Mouse (Mus musculus) left cerebral cortex, adult 8-10 months (tissue): ENCODE results near the gene Lsm7. TPM values are rescaled to one million over a fixed set of nuclear protein-coding genes. Genes with fewer than 3 reads are reported as not detected.
"Not testable (repeated sequence)": the region's sequence is repeated elsewhere in the genome, so short reads cannot be mapped to it uniquely, and the experiment has no call there.

ENCODE experiments used
- DNase-seq, 2 experiments: peaks; one replicate each; pipeline ENCODE4 v3.0.0; 2022; ENCODE audit warnings: low spot score in 2 of 2
- microRNA-seq, 2 experiments: library from miRNA; unstranded; fragments of <30 nt; microRNA quantifications; one replicate each; pipeline ENCODE4 v1.2.0; 2022
- total RNA-seq, 4 experiments: library from RNA; stranded (reverse); gene quantifications; 2 replicates each; pipeline ENCODE4 v1.2.4; 2022

Gene Lsm7
- total RNA-seq, 4 experiments from 2014 or later = 35.4 to 57.9 (median 48.2) TPM

DNA sequence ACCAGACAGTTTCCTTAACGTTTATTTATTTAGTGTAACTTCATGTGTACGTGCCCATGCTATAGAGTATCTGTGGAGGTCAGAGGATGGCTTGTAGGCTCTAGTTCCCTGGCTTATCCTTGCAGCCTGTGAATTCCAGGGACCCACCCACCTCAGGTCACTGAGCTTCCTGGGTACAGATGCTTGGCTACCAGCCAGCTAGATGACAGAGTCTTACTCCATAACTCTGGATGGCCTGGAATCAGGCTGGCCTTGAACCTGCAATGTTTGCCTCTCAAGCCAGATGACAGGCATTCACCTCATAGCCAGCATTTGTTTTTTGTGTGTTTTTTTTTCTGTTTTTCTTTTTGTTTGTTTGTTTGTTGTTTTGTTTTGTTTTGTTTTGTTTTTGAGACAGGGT is 37.8 kb downstream of the Lsm7 start:
- DNase-seq = no peak

DNA sequence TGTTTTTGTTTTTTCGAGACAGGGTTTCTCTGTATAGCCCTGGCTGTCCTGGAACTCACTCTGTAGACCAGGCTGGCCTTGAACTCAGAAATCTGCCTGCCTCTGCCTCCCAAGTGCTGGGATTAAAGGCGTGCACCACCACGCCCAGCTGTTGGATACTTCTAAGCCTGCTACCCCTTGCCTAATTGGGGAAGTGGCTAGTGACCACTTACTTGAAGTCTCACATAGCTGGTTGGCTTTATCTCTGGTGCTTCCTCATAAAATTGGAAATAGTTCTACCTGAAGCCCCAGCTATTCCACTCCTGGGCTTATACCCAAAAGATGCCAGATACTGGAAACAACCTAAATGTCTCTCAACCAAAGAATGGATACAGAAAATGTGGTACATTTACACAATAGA is 38.7 kb downstream of the Lsm7 start:
- not testable (repeated sequence) for DNase-seq

DNA sequence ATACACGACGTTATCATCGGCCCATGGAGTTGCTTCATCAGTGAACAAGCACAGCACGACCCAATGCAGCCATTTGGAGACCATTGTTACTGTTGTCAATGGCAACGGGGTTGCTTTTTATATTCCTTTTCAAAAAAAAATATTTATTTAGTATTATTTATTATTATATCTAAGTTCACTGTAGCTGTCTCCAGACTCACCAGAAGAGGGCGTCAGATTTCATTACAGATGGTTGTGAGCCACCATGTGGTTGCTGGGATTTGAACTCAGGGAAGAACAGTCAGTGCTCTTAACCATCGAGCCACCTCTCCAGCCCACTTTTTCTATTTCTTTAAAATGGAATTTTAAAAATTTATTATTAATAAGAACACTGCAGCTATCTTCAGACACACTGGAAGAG is 40.2 kb downstream of the Lsm7 start:
- no peak for DNase-seq

DNA sequence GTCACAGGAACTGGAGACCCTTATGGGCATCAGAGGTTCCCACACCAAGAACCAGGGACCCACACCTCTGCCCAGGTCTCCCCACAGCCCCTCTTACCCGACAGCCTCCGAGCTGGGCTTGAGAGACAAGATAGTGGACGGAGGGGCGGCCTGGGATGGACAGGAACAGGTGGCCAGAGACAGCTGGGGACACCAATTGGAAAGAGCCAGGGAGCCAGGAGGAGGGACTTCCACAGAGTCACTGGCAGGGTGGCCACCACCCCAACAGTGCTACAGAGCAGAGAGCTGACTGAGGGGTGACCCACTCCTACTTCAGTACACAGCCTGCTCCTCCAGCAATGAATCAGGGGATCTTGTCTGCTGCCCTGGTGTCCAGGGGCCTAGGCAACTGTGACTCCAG is 41.6 kb downstream of the Lsm7 start, which contains the start of gene Jsrp1:
TSS of gene Jsrp1 (minus strand) at position 133 of the 400 bp plus-strand sequence.
- DNase-seq = no peak

DNA sequence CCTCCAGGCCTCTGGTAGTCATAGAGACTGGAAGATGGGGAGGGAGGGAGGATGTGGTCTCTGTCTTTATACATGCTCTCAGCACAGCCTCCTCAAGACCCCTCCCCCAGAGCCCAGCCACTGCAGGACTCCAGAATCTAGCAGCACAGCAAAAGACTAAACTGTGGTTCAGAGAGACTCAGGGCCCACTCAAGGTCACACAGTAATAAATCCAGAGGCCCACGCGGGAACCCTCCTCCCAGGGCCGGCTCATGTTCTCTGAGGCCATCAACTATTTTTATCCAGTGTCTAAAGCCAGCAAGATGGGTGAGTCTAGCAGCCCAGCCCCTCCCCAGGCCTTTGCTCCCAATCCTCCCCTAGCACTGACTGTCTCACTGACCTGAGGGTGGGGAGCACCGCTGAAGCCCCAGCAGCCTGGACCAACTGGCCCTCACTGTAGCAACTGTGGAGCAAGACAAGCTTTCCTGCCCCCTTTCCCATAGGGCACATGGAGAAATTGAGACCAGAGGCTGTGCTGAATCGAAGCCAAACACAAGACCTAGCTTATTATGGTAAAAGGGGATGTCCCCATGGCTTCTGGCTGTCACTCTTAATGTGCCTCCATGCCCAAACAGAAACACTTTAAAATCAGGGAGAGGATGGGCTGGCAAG is 42.5 kb downstream of the Lsm7 start:
- no peak for DNase-seq

DNA sequence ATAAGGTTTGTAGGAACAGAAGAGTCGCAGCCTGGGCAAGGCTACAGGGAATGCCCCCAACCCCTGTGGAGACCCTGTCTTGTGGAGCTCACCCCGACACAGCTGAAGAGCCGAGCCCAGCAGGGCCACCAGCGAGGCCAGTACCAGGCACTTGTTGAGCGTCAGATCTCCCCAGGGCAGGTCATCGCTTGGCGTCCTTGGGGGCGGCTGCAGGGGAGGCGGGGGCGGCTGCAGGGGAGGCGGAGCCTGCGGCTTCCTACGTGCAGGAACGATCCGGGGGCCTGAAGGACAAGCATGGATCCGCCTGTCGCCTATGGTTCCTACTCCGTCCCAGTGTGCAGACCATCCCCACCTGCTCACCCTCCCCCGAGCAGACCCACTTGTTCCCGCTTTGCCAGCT is 44.9 kb downstream of the Lsm7 start:
- DNase-seq = no peak

DNA sequence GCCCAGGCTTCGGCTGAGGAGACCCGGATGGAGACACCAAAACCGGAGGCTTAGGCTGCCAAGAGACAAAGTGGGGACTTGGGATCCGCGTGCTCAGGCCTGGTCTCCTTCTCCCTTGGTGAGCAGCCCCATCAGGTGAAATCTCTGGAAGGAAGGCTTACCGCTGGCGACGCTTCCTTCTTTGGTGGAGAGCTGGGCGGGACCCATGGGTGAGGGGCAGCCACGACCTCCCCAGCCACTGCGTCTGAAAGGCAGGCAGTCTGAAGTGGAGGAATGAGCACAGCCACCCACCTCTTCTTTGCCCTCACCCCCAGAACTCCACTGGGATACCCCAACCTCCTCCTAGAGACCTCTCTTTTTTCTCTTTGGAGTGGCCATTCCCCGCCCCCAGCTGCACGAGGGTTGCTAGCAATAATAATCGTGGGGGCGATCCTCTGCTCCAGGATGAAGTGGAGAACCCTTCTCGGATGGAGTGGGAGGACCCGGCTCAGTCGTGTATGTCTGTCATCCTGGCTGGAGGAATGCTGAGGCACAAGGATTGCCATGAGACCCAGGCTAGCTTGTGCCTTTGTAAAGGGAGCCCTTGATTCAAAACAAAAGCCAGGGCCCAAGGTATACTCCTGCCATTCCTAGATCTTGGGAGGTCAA is 45.9 kb downstream of the Lsm7 start:
- DNase-seq = no peak

DNA sequence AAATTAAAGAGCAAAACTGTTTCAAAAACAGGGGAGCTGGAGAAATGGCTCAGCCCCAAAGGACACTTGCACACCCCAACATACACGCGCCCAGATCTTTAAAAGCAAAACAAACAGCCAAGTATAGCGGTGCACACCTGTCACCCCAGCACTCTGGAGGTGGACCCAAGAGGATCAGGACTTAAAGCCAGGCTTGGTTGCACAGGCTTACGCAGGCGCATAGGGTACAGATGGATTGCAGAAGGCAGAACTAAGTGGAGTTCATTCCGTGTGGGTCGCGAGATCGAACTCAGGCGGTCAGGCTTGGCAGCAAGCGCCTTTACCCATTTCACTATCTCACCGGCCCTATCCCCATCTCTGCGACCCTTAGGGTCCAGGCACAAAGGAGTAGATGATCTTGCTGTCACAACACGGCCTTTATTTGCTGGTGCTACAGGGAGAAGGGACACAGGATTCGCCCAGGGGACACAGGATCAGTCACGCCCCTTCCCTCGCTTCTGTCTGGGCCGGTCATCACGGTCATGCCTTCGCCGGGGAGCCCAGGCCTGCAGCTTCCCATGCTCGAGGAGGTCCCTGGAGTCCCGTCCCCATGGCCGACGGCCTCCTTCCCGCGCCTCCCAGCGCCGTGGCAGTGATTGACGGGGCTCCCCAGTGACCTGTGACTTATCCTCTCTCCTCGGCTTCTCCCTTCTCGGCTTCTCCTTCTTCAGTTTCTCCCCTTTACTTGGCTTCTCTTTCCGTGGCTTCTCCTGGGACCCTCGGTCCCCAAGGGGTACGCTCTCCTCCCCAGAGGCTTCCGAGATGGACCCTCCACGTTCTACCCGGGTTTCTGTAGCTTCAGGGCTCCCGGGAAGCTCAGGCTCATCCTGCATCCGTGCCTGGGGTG is 46.7 kb downstream of the Lsm7 start:
- DNase-seq = no peak

DNA sequence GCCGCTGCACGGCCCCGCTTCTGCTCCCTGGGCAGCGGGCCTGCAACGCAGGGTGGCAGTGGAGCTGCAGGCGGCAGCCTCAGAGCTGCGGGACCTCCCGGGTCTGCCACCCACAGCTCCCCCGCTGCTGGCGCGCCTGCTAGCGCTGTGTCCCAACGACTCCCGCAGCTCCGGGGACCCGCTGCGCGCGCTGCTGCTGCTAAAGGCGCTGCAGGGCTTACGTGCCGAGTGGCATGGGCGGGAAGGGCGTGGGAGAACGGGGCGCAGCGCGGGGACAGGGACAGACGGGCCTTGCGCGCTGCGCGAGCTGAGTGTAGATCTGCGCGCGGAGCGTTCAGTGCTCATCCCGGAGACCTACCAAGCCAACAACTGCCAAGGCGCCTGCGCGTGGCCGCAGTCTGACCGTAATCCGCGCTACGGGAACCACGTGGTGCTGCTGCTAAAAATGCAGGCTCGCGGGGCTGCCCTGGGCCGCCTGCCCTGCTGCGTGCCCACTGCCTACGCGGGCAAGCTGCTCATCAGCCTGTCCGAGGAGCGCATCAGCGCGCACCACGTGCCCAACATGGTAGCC is 47.9 kb downstream of the Lsm7 start:
- peak in 1 of 2 experiments; percentile 93 for DNase-seq

DNA sequence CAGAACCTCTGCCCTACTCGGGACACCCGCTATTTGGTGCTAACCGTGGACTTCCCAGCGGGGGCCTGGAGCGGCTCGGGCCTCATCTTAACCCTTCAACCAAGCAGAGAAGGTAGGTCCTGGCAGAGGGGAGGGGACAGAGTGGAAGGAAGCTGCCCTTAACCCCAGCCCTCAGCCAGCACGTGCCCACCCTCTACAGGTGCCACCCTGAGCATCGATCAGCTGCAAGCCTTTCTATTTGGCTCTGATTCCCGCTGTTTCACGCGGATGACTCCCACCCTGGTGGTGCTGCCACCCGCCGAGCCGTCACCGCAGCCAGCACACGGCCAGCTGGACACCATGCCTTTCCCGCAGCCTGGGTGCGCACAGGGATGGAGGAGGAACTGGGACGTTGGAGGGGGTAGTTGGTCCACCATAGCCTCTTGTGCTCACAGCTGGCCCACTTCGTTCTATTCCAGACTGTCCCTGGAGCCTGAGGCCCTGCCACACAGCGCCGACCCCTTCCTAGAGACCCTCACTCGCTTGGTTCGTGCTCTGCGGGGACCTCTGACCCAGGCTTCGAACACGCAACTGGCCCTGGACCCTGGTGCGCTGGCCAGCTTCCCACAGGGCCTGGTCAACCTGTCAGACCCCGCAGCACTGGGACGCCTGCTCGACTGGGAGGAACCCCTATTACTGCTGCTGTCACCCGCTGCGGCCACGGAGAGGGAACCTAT is 48.5 kb downstream of the Lsm7 start:
- DNase-seq = no peak

DNA sequence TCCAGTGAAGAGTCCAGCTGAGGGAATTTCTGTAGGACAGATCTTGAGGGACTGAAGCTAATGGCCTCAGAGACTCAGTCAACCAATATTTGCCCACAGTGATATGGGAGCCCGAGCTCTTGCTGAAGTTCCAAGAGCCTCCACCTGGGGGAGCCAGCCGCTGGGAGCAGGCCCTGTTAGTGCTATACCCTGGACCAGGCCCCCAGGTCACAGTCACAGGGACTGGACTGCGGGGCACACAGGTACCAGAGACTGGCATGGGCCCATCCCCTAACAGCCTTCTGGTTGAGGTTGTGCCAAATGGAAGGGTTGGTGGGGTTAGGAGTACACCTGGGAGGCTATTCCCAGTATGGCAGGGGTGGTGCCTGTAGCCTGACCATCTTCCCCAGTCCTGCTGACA is 49.1 kb downstream of the Lsm7 start:
- DNase-seq = peak in 1 of 2 experiments; percentile 55

DNA sequence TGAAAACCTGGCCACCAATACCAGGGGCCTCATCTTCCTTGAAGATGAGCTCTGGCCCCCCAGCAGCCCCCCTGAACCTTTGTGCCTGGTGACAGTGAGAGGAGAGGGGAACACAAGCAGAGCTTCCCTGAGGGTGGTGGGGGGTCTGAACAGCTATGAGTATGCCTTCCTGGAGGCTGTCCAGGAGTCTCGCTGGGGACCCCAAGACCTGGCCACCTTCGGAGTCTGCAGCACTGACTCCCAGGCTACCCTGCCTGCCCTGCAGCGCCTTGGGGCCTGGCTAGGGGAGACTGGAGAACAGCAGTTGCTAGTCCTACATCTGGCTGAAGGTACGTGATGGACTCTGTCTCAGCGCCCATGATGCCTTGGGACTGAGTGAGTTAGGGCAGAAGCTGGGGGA is 49.7 kb downstream of the Lsm7 start:
- DNase-seq = no peak

DNA sequence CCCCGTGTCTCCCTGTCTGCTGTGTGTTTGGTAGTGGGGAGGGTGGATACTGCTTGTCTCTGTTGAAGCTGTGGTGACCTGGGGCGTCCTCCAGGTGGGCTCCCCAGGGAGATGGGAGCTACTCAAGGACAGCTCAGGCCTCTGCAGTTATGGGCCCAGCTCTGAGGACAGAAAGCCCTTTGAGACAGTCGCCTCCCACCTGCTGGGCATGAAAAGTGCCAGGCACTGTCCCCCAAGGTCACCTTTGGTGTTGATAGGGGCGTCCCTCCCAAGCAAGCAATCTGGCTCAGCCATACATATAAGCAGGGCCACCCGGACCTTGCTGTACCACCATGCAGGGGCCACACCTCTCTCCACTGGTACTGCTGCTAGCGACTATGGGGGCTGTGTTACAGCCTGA is 50.1 kb downstream of the Lsm7 start, which contains the start of gene Amh:
TSS of gene Amh (plus strand) at position 328 of the 400 bp plus-strand sequence.
- no peak for DNase-seq

DNA sequence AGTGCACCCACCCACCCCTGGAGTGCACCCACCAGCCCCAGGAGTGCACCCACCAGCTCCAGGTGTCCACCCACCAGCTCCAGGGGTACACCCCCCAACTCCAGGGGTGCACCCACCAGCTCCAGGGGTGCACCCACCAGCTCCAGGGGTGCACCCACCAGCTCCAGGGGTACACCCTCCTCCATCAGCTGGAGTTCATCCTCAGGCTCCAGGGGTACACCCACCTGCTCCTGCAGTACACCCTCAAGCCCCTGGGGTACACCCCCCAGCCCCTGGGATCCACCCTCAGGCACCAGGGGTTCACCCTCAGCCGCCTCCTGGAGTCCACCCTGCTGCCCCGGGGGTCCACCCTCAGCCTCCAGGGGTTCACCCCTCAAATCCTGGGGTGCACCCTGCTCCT is 50.7 kb downstream of the Lsm7 start:
- DNase-seq = no peak

DNA sequence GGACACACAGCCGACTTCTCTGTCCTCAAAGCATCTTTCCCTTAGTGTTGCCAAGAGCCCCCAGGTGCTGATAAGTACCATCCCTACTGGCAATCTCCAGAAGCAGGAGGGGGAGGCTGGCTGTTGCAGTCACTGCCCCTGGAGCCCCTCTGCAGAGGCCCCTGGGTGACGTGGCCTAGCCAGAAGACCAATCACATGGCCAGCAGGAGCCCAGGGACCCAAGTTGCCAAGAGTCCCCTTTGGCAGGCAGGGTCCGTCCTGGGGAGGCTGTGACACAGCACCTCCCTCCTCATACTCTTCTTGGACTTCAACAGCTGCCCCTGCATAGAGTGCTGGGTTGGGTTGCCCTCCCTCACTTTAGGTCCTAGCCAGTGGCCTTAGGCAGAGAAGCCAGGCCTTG is 52.0 kb downstream of the Lsm7 start:
- DNase-seq = no peak

Small RNA genes within 50 kb of the gene (microRNA-seq; reads per million reads assigned to microRNA genes)
- 2.6 to 3.4 reads per million in 2 experiments for gene Mir1982

Other genes starting within 250 kb of the Lsm7 start
- gene Gm49322, start 249.2 kb downstream of the Lsm7 start, total RNA-seq = 1 to 10 TPM; 1.8 to 4.2 (median 3.3) TPM
- gene Csnk1g2, start 232.4 kb downstream of the Lsm7 start, total RNA-seq = 100 to 1,000 TPM; 214 to 250 (median 240) TPM
- 10 to 100 TPM; 88.6 to 97.6 (median 94.5) TPM for gene Btbd2, start 198.1 kb downstream of the Lsm7 start, total RNA-seq
- gene Mknk2, start 177.1 kb downstream of the Lsm7 start, total RNA-seq = 10 to 100 TPM; 36.0 to 47.0 (median 40.9) TPM
- gene Mob3a, start 153.2 kb downstream of the Lsm7 start, total RNA-seq = 10 to 100 TPM; 12.0 to 17.6 (median 14.8) TPM
- 10 to 100 TPM; 44.2 to 67.8 (median 57.0) TPM for gene Izumo4, start 153.0 kb downstream of the Lsm7 start, total RNA-seq
- gene Ap3d1, start 112.9 kb downstream of the Lsm7 start, total RNA-seq = 100 to 1,000 TPM; 126 to 147 (median 139) TPM
- gene Dot1l, start 100.0 kb downstream of the Lsm7 start, total RNA-seq = 10 to 100 TPM; 39.0 to 53.1 (median 41.5) TPM
- 10 to 100 TPM; 35.5 to 53.7 (median 46.1) TPM for gene Sf3a2, start 57.0 kb downstream of the Lsm7 start, total RNA-seq
- gene Plekhj1, start 56.6 kb downstream of the Lsm7 start, total RNA-seq = 10 to 100 TPM; 61.3 to 74.5 (median 66.4) TPM
- gene Amh, start 50.0 kb downstream of the Lsm7 start, total RNA-seq = 1 to 10 TPM; 1.1 to 2.2 (median 1.7) TPM
- 1 to 10 TPM; 5.1 to 9.7 (median 6.2) TPM for gene Jsrp1, start 41.7 kb downstream of the Lsm7 start, total RNA-seq
- 100 to 1,000 TPM; 505 to 586 (median 560) TPM for gene Oaz1, start 28.6 kb downstream of the Lsm7 start, total RNA-seq
- gene Lingo3, start 11.2 kb downstream of the Lsm7 start, total RNA-seq = 10 to 100 TPM; 46.4 to 64.4 (median 48.1) TPM
- 10 to 100 TPM; 42.1 to 52.3 (median 46.0) TPM for gene Sppl2b, start 66 bp upstream of the Lsm7 start, total RNA-seq
- under 1 TPM; 0.22 to 0.60 (median 0.39) TPM for gene Tmprss9, start 16.6 kb upstream of the Lsm7 start, total RNA-seq
- 100 to 1,000 TPM; 106 to 147 (median 124) TPM for gene Timm13, start 45.8 kb upstream of the Lsm7 start, total RNA-seq
- gene Lmnb2, start 63.0 kb upstream of the Lsm7 start, total RNA-seq = 10 to 100 TPM; 17.6 to 21.2 (median 20.1) TPM
- gene Gadd45b, start 74.9 kb upstream of the Lsm7 start, total RNA-seq = 10 to 100 TPM; 13.8 to 24.0 (median 20.6) TPM
- 100 to 1,000 TPM; 204 to 252 (median 224) TPM for gene Gng7, start 159.7 kb upstream of the Lsm7 start, total RNA-seq
- gene Diras1, start 170.5 kb upstream of the Lsm7 start, total RNA-seq = 100 to 1,000 TPM; 115 to 131 (median 118) TPM
- gene Slc39a3, start 182.2 kb upstream of the Lsm7 start, total RNA-seq = 10 to 100 TPM; 53.9 to 58.9 (median 56.4) TPM
- gene Sgta, start 205.0 kb upstream of the Lsm7 start, total RNA-seq = 100 to 1,000 TPM; 165 to 176 (median 169) TPM
- gene Thop1, start 214.8 kb upstream of the Lsm7 start, total RNA-seq = 10 to 100 TPM; 37.2 to 47.4 (median 43.3) TPM
- under 1 TPM in 3 of 4 experiments, not detected in 1; 0.28 to 0.48 (median 0.37) TPM for gene Creb3l3, start 243.7 kb upstream of the Lsm7 start, total RNA-seq